Mouse (Mus musculus) E14TG2a.4 (cell line): Measurements from ENCODE around the gene Slc8b1.

Experiments
- CTCF ChIP-seq: conservative IDR thresholded peaks from 2 replicates; pipeline ENCODE4 v1.5.1; 2014; ENCODE audit warnings: low read length
- NANOG ChIP-seq: IDR thresholded peaks from 2 replicates; pipeline ENCODE4 v1.6.1; 2014; ENCODE audit warnings: borderline replicate concordance, low read length, mixed read lengths
- POU5F1 ChIP-seq: IDR thresholded peaks from 2 replicates; pipeline ENCODE4 v1.6.1; 2014; ENCODE audit warnings: low read length, borderline replicate concordance

GRCm38 (mm10) chr5:120505368-120505767, 5.6 kb upstream of the Slc8b1 start:
- TF ChIP-seq CTCF (peak; percentile 91), POU5F1 (no peak), NANOG (no peak)
